9 mouse cellular contexts compared by ENCODE assay signal in genomic region chr5:128204685-128205320, GRCm38 (mm10).
DNase-seq lines count a peak whose midpoint lies in the region; ATAC-seq and TF ChIP-seq lines count a peak whose summit lies in the region.
"Had no signal": no experiment of that assay in that cellular context is flagged by ENCODE, and none has a peak within 500 bp of the region (broad histone marks: within the 10 kb centered on the region; RNA-seq: fewer than 3 reads in every experiment).

No protein-coding gene starts in this region.

- 57% methylated on average over 17 of the region's 17 CpGs for WGBS in forebrain, postnatal 0 days
- 70% methylated on average over 17 of the region's 17 CpGs for WGBS in midbrain, embryonic 14.5 days

- H3K4me3 ChIP-seq in left cerebral cortex, adult 2 months: no peak overlapping the region
- no peak overlapping the region for H3K4me3 ChIP-seq in forebrain, postnatal 0 days (ENCODE audit: low read depth, low read length)
- no peak overlapping the region for H3K4me3 ChIP-seq in midbrain, embryonic 14.5 days (replicated peaks; ENCODE audit: low read depth, low read length)
- no peak overlapping the region for H3K4me3 ChIP-seq in gastrocnemius, adult 2 months

- peaks cover 9% of the 10 kb centered on the region; the same call in 1 of the 2 replicates for H3K4me1 ChIP-seq in forebrain, postnatal 0 days (ENCODE audit: insufficient read depth)
- H3K4me1 ChIP-seq in midbrain, embryonic 14.5 days (ENCODE audit: control insufficient read depth, insufficient read depth, low read length): peaks cover 7% of the 10 kb centered on the region

- DNase-seq in embryo, embryonic 10.5 days (ENCODE audit: low spot score): peak; percentile 16
- DNase-seq in embryo, embryonic 9.5 days (ENCODE audit: extremely low spot score): no peak
- DNase-seq in left cerebral cortex, adult 2 months (ENCODE audit: extremely low spot score in 1 of 2, low spot score in 2 of 2): no peak
- no peak for DNase-seq in left cerebral cortex, adult 11 months (ENCODE audit: low spot score)
- DNase-seq in forebrain, postnatal 0 days: peak; percentile 61
- DNase-seq in midbrain, embryonic 14.5 days: peak; percentile 56
- no peak for DNase-seq in gastrocnemius, adult 2 months
- no peak for DNase-seq in kidney, postnatal 14 days
- DNase-seq: cerebellum, adult 11-12 months had no signal

- no peak overlapping the region for H3K4me2 ChIP-seq in forebrain, postnatal 0 days (ENCODE audit: low read depth)
- H3K4me2 ChIP-seq in midbrain, embryonic 14.5 days (ENCODE audit: low read length): no peak overlapping the region

- H3K27ac ChIP-seq in left cerebral cortex, adult 2 months: peak overlapping the region; percentile 58
- peak overlapping the region; percentile 45 for H3K27ac ChIP-seq in forebrain, postnatal 0 days (ENCODE audit: low read depth, low read length)
- peak overlapping the region; percentile 43 for H3K27ac ChIP-seq in midbrain, embryonic 14.5 days (replicated peaks; ENCODE audit: low read depth, low read length)
- H3K27ac ChIP-seq in gastrocnemius, adult 2 months: no peak overlapping the region

- no peaks in the 10 kb centered on the region for H3K9me3 ChIP-seq in forebrain, postnatal 0 days (ENCODE audit: low read length)
- H3K9me3 ChIP-seq in midbrain, embryonic 14.5 days (ENCODE audit: control insufficient read depth, low read length): no peaks in the 10 kb centered on the region

- intact Hi-C loops in left cerebral cortex, adult 2 months (cut with DNase I): no loop called here
- intact Hi-C loops in gastrocnemius, adult 2 months (cut with DNase I): no loop called here

- H3K9ac ChIP-seq in forebrain, postnatal 0 days: peak overlapping the region; percentile 14
- H3K9ac ChIP-seq in midbrain, embryonic 14.5 days (replicated peaks; ENCODE audit: low read length): no peak overlapping the region

- no peak for TF ChIP-seq CTCF in left cerebral cortex, adult 2 months (IDR thresholded peaks at IDR 0.05)
- no peak for TF ChIP-seq CTCF in forebrain, postnatal 0 days (IDR thresholded peaks at IDR 0.05; ENCODE audit: low read depth)
- TF ChIP-seq CTCF in gastrocnemius, adult 2 months (IDR thresholded peaks at IDR 0.05): no peak

- ATAC-seq in forebrain, postnatal 0 days: peak; percentile 70
- ATAC-seq in midbrain, embryonic 14.5 days (ENCODE audit: low FRiP score, low TSS enrichment): no peak

- H3K27me3 ChIP-seq in forebrain, postnatal 0 days (ENCODE audit: insufficient read depth, low read length): no peaks in the 10 kb centered on the region
- no peaks in the 10 kb centered on the region for H3K27me3 ChIP-seq in midbrain, embryonic 14.5 days (ENCODE audit: control insufficient read depth, insufficient read depth, low read length)

- H3K36me3 ChIP-seq in forebrain, postnatal 0 days (ENCODE audit: insufficient read depth): no peaks in the 10 kb centered on the region
- no peaks in the 10 kb centered on the region for H3K36me3 ChIP-seq in midbrain, embryonic 14.5 days (ENCODE audit: control insufficient read depth, insufficient read depth, low read length)

Comparison
In these comparisons a context has a peak if more than half of its experiments do, and no peak if none do; other contexts are left out.
1. DNase-seq: peak in embryo, embryonic 10.5 days (single experiment), forebrain, postnatal 0 days (single experiment) and midbrain, embryonic 14.5 days (single experiment); none in embryo, embryonic 9.5 days (single experiment), left cerebral cortex, adult 2 months (0 of 2), left cerebral cortex, adult 11 months (single experiment), gastrocnemius, adult 2 months (single experiment) and kidney, postnatal 14 days (single experiment).